Mouse (Mus musculus) ES-E14 (cell line): ENCODE results near the gene Ptprn2. TPM values are rescaled to one million over a fixed set of nuclear protein-coding genes. Genes with fewer than 3 reads are reported as not detected.

Experiments used
- DNase-seq: peaks from one replicate; pipeline ENCODE4 v3.0.0-alpha.2; 2013; ENCODE audit warnings: low read depth, low spot score
- H3K27ac ChIP-seq: 2 replicates; pipeline ENCODE4 v1.5.1; 2012; ENCODE audit warnings: low read depth, mild to moderate bottlenecking, low read length, moderate library complexity, mixed read lengths; ENCODE audit not compliant: poor library complexity, insufficient read depth, severe bottlenecking
- H3K36me3 ChIP-seq: 2 replicates; pipeline ENCODE4 v1.6.1; 2012; ENCODE audit warnings: mild to moderate bottlenecking, low read length, moderate library complexity, mixed read lengths; ENCODE audit not compliant: control insufficient read depth, poor library complexity, insufficient read depth, severe bottlenecking
- H3K4me1 ChIP-seq, 2 experiments: fragments of 150-350 bp in 1 of 2; sonication (generic) in 1 of 2; 2 replicates each; pipeline ENCODE4 v1.6.1; 2012; ENCODE audit warnings: low read length in 2 of 2, mild to moderate bottlenecking in 1 of 2, mixed read lengths in 1 of 2; ENCODE audit not compliant: control insufficient read depth in 2 of 2, insufficient read depth in 2 of 2, poor library complexity in 1 of 2
- H3K4me3 ChIP-seq, 2 experiments: fragments of 150-350 bp in 1 of 2; sonication (generic) in 1 of 2; 2 replicates each; pipeline ENCODE4 v1.5.1; 2012; ENCODE audit warnings: low read length in 2 of 2, low read depth in 1 of 2, mild to moderate bottlenecking in 1 of 2, mixed read lengths in 1 of 2; ENCODE audit not compliant: insufficient read depth in 1 of 2, poor library complexity in 1 of 2, severe bottlenecking in 1 of 2
- H3K9ac ChIP-seq: 2 replicates; pipeline ENCODE4 v1.6.1; 2012; ENCODE audit warnings: low read depth, mild to moderate bottlenecking, low read length, mixed read lengths; ENCODE audit not compliant: poor library complexity, insufficient read depth, severe bottlenecking
- H3K9me3 ChIP-seq: fragments of 150-350 bp; sonication (generic); 2 replicates; pipeline ENCODE4 v1.6.1; 2012; ENCODE audit warnings: low read depth, mild to moderate bottlenecking, low read length; ENCODE audit not compliant: control insufficient read depth, insufficient read depth
- CHD2 ChIP-seq: IDR thresholded peaks from 2 replicates; pipeline ENCODE4 v1.6.1; 2014; ENCODE audit warnings: mild to moderate bottlenecking, low read depth, low read length, inconsistent platforms
- HCFC1 ChIP-seq: IDR thresholded peaks from 2 replicates; pipeline ENCODE4 v1.6.1; 2012; ENCODE audit warnings: low read length, inconsistent platforms, borderline replicate concordance; ENCODE audit not compliant: insufficient read depth
- MAFK ChIP-seq: IDR thresholded peaks from 2 replicates; pipeline ENCODE4 v1.6.1; 2014; ENCODE audit warnings: mild to moderate bottlenecking, low read depth, low read length, inconsistent platforms; ENCODE audit not compliant: insufficient read depth
- ZC3H11A ChIP-seq: IDR thresholded peaks from 2 replicates; pipeline ENCODE4 v1.6.1; 2012; ENCODE audit warnings: low read depth, mild to moderate bottlenecking, inconsistent platforms, low read length, borderline replicate concordance
- ZNF384 ChIP-seq: IDR thresholded peaks from 2 replicates; pipeline ENCODE4 v1.6.1; 2012; ENCODE audit warnings: low read depth, low read length, inconsistent platforms
- in situ Hi-C, 2 experiments: fragments of 600-800 bp; cut with MboI; formaldehyde crosslinking; loops; one replicate each; pipeline ENCODE4 v1.15.1; 2025; ENCODE audit warnings: low sequenced_read_pairs in 2 of 2, inconsistent platforms in 1 of 2; ENCODE audit not compliant: unreplicated experiment in 2 of 2
- total RNA-seq: library from RNA; depleted of rRNA; stranded (reverse); fragments of 300-350 nt; gene quantifications from 2 replicates; pipeline ENCODE4 v1.2.3, GENCODE M21; 2012

Ptprn2 gene
- total RNA-seq, 1 experiment: 0.40 TPM

GRCm38 (mm10) chr12:116989144-116989543, 503.6 kb downstream of the Ptprn2 start:
- no peak overlapping the region for H3K27ac ChIP-seq
- H3K9me3 ChIP-seq: no peaks in the 10 kb centered on the region
- no peak for DNase-seq
- no peaks in the 10 kb centered on the region for H3K36me3 ChIP-seq
- H3K4me1 ChIP-seq: no peaks in the 10 kb centered on the region
- TF ChIP-seq MAFK (no peak), HCFC1 (no peak), ZNF384 (no peak), CHD2 (no peak), ZC3H11A (no peak)
- no peak overlapping the region for H3K9ac ChIP-seq
- H3K4me3 ChIP-seq: no peak overlapping the region
- in situ Hi-C loops: no loop called here

- Histone ChIP-seq H3K9me3 (no peaks in the 10 kb centered on the region), H3K36me3 (no peaks in the 10 kb centered on the region), H3K4me1 (no peaks in the 10 kb centered on the region), H3K9ac (no peak overlapping the region), H3K4me3 (no peak overlapping the region), H3K27ac (no peak overlapping the region)
- in situ Hi-C loops: no loop called here
- no peak for DNase-seq
- TF ChIP-seq MAFK (no peak), HCFC1 (no peak), ZC3H11A (no peak), CHD2 (no peak), ZNF384 (no peak)
Observed at GRCm38 (mm10) chr12:117001546-117002148, 516.1 kb downstream of the Ptprn2 start.

- TF ChIP-seq ZC3H11A (no peak), HCFC1 (no peak), ZNF384 (no peak), CHD2 (no peak), MAFK (no peak)
- Histone ChIP-seq H3K9me3 (no peaks in the 10 kb centered on the region), H3K4me1 (peaks cover 0 to 1% of the 10 kb centered on the region in 2 experiments; a peak in 1 of 4 replicates), H3K4me3 (no peak overlapping the region), H3K36me3 (no peaks in the 10 kb centered on the region), H3K27ac (no peak overlapping the region), H3K9ac (no peak overlapping the region)
- no peak for DNase-seq
- in situ Hi-C loops: no loop called here
Observed at GRCm38 (mm10) chr12:117016753-117017595, 531.5 kb downstream of the Ptprn2 start.

- in situ Hi-C loops: no loop called here
- Histone ChIP-seq H3K36me3 (no peaks in the 10 kb centered on the region), H3K4me1 (peaks cover 0 to 1% of the 10 kb centered on the region in 2 experiments; a peak in 1 of 4 replicates), H3K9me3 (no peaks in the 10 kb centered on the region), H3K9ac (no peak overlapping the region), H3K27ac (no peak overlapping the region), H3K4me3 (no peak overlapping the region)
- no peak for TF ChIP-seq HCFC1
- TF ChIP-seq CHD2: no peak
- no peak for TF ChIP-seq ZC3H11A
- no peak for TF ChIP-seq ZNF384
- no peak for TF ChIP-seq MAFK
- no peak for DNase-seq
Observed at GRCm38 (mm10) chr12:117017912-117018311, 532.4 kb downstream of the Ptprn2 start.
